Mouse (Mus musculus) C2C12 (cell line): ENCODE measurements around the gene Psmg3. TPM values are rescaled to one million over a fixed set of nuclear protein-coding genes. Genes with fewer than 3 reads are reported as not detected.
A peak's percentile ranks its signal among the peaks of the same experiment; 100 is the strongest.

Experiments
- H3K27me3 ChIP-seq: one replicate; pipeline ENCODE4 v1.6.1; 2011; ENCODE audit not compliant: control insufficient read depth, insufficient read depth, insufficient read length
- H3K36me3 ChIP-seq: one replicate; pipeline ENCODE4 v1.6.1; 2011; ENCODE audit not compliant: control insufficient read depth, insufficient read depth
- H3K4me3 ChIP-seq: one replicate; pipeline ENCODE4 v1.5.1; 2011; ENCODE audit warnings: mild to moderate bottlenecking, control low read depth; ENCODE audit not compliant: poor library complexity, insufficient read depth, severe bottlenecking
- H3K79me2 ChIP-seq: one replicate; pipeline ENCODE4 v1.6.1; 2011; ENCODE audit not compliant: control insufficient read depth, insufficient read depth
- H3K79me3 ChIP-seq: one replicate; pipeline ENCODE4 v1.6.1; 2011; ENCODE audit warnings: low read depth, control low read depth
- H3ac ChIP-seq: one replicate; pipeline ENCODE3; 2011; ENCODE audit warnings: low read depth; ENCODE audit not compliant: control insufficient read depth, insufficient read length
- CEBPB ChIP-seq: IDR thresholded peaks from one replicate; pipeline ENCODE4 v1.6.1; 2011; ENCODE audit warnings: low read depth, mild to moderate bottlenecking, control low read depth, moderate library complexity
- CTCF ChIP-seq: IDR thresholded peaks from one replicate; pipeline ENCODE4 v1.5.1; 2011; ENCODE audit not compliant: control insufficient read depth, insufficient read depth, insufficient read length
- FOSL1 ChIP-seq: IDR thresholded peaks from one replicate; pipeline ENCODE4 v1.8.0; 2011; ENCODE audit warnings: mild to moderate bottlenecking, low read length; ENCODE audit not compliant: poor library complexity, insufficient read depth, severe bottlenecking
- MAX ChIP-seq: IDR thresholded peaks from one replicate; pipeline ENCODE4 v1.6.1; 2011; ENCODE audit warnings: mild to moderate bottlenecking, control low read depth
- MYOD1 ChIP-seq: IDR thresholded peaks from one replicate; pipeline ENCODE4 v1.6.1; 2011; ENCODE audit warnings: low read depth; ENCODE audit not compliant: control insufficient read depth, insufficient read length
- MYOG ChIP-seq: IDR thresholded peaks from one replicate; pipeline ENCODE4 v1.6.1; 2011; ENCODE audit not compliant: control insufficient read depth, insufficient read length; ENCODE audit errors: extremely low read depth
- USF1 ChIP-seq: IDR thresholded peaks from one replicate; pipeline ENCODE4 v1.6.1; 2011; ENCODE audit warnings: low read depth, mild to moderate bottlenecking, control low read depth, moderate library complexity
- polyA plus RNA-seq: library from polyadenylated mRNA; unstranded; fragments of >200 nt; fragmentation: generic; extraction: Trizol; gene quantifications from one replicate; pipeline ENCODE4 v1.2.1, GENCODE M21; 2012; ENCODE audit warnings: missing spikeins

Psmg3 gene
- polyA plus RNA-seq, 1 experiment: 68.8 TPM

GRCm38 (mm10) chr5:139849626-139850320, 23.1 kb upstream of the Psmg3 start:
- H3ac ChIP-seq: no peak overlapping the region
- peaks cover 6% of the 10 kb centered on the region for H3K27me3 ChIP-seq
- no peaks in the 10 kb centered on the region for H3K36me3 ChIP-seq
- H3K4me3 ChIP-seq: no peak overlapping the region
- TF ChIP-seq MYOG (no peak), MYOD1 (no peak), MAX (no peak), CTCF (no peak), USF1 (no peak), FOSL1 (no peak), CEBPB (no peak)
- no peaks in the 10 kb centered on the region for H3K79me2 ChIP-seq
- H3K79me3 ChIP-seq: no peaks in the 10 kb centered on the region

- no peaks in the 10 kb centered on the region for H3K79me3 ChIP-seq
- no peak for TF ChIP-seq FOSL1
- TF ChIP-seq MAX: no peak
- TF ChIP-seq MYOG: no peak
- no peak for TF ChIP-seq CEBPB
- no peak for TF ChIP-seq CTCF
- TF ChIP-seq MYOD1: no peak
- no peak for TF ChIP-seq USF1
- no peaks in the 10 kb centered on the region for H3K79me2 ChIP-seq
- no peak overlapping the region for H3ac ChIP-seq
- peaks cover 15% of the 10 kb centered on the region for H3K27me3 ChIP-seq
- H3K4me3 ChIP-seq: no peak overlapping the region
- H3K36me3 ChIP-seq: no peaks in the 10 kb centered on the region
These were observed 12.5 kb upstream of the Psmg3 start for GRCm38 (mm10) chr5:139839142-139839541.

GRCm38 (mm10) chr5:139838476-139838892, 11.8 kb upstream of the Psmg3 start:
- H3ac ChIP-seq: no peak overlapping the region
- peak; percentile 14 for TF ChIP-seq CTCF
- TF ChIP-seq MYOD1: no peak
- no peak for TF ChIP-seq MAX
- no peak for TF ChIP-seq USF1
- no peak for TF ChIP-seq CEBPB
- no peaks in the 10 kb centered on the region for H3K79me3 ChIP-seq
- H3K4me3 ChIP-seq: no peak overlapping the region
- peaks cover 15% of the 10 kb centered on the region for H3K27me3 ChIP-seq
- H3K79me2 ChIP-seq: no peaks in the 10 kb centered on the region
- no peaks in the 10 kb centered on the region for H3K36me3 ChIP-seq

- TF ChIP-seq FOSL1: no peak
- TF ChIP-seq MYOG: no peak
- TF ChIP-seq CEBPB: no peak
- TF ChIP-seq MAX: no peak
- TF ChIP-seq MYOD1: no peak
- no peak for TF ChIP-seq CTCF
- TF ChIP-seq USF1: no peak
- no peaks in the 10 kb centered on the region for H3K79me2 ChIP-seq
- peaks cover 12% of the 10 kb centered on the region for H3K27me3 ChIP-seq
- H3K4me3 ChIP-seq: no peak overlapping the region
- H3K79me3 ChIP-seq: no peaks in the 10 kb centered on the region
- H3ac ChIP-seq: no peak overlapping the region
- H3K36me3 ChIP-seq: no peaks in the 10 kb centered on the region
These were observed 9.0 kb upstream of the Psmg3 start for GRCm38 (mm10) chr5:139835706-139836105.

- Histone ChIP-seq H3K4me3 (no peak overlapping the region), H3K27me3 (peaks cover 12% of the 10 kb centered on the region), H3K79me3 (no peaks in the 10 kb centered on the region), H3K36me3 (no peaks in the 10 kb centered on the region), H3K79me2 (no peaks in the 10 kb centered on the region), H3ac (no peak overlapping the region)
- TF ChIP-seq CEBPB (no peak), MYOD1 (no peak), CTCF (no peak), MYOG (no peak), FOSL1 (no peak), USF1 (no peak), MAX (no peak)
These were observed 5.4 kb upstream of the Psmg3 start for GRCm38 (mm10) chr5:139832125-139832524.

GRCm38 (mm10) chr5:139830734-139831133, 4.0 kb upstream of the Psmg3 start:
- Histone ChIP-seq H3K27me3 (peaks cover under 1% of the 10 kb centered on the region), H3K4me3 (no peak overlapping the region)

More at GRCm38 (mm10) chr5:139830734-139831133, 4.0 kb upstream of the Psmg3 start:
- Histone ChIP-seq H3K79me3 (peaks cover 7% of the 10 kb centered on the region), H3K79me2 (peaks cover 9% of the 10 kb centered on the region), H3ac (no peak overlapping the region), H3K36me3 (no peaks in the 10 kb centered on the region)
- TF ChIP-seq MYOG: no peak
- TF ChIP-seq MAX: no peak
- no peak for TF ChIP-seq MYOD1
- no peak for TF ChIP-seq USF1
- no peak for TF ChIP-seq FOSL1
- TF ChIP-seq CTCF: no peak
- TF ChIP-seq CEBPB: no peak
